Mouse (Mus musculus) layer of hippocampus, adult 11-12 months (tissue): ENCODE results near the gene Cblb.

Experiments
- DNase-seq: peaks from one replicate; pipeline ENCODE4 v3.0.0; 2022; ENCODE audit warnings: low spot score

Cblb gene

DNA sequence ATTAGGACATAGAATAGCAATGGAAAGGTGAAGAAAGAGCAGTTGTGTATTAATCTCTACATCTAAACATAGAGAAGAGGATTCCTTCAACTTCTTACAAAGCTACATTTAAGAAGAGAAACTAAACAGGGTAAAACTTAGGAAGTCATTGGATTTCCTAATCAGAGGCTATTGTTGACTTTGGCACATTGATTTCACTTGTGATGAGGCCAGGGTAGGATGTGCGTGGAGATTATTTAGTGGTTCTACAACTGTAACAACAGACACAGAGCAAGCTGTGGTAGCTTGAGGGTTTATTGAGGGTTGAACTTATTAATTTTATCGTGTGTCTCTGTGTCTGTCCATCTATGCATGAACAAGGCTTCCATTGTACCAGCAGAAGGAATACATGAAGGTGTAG, 7.8 kb downstream of the Cblb start:
- no peak for DNase-seq

DNA sequence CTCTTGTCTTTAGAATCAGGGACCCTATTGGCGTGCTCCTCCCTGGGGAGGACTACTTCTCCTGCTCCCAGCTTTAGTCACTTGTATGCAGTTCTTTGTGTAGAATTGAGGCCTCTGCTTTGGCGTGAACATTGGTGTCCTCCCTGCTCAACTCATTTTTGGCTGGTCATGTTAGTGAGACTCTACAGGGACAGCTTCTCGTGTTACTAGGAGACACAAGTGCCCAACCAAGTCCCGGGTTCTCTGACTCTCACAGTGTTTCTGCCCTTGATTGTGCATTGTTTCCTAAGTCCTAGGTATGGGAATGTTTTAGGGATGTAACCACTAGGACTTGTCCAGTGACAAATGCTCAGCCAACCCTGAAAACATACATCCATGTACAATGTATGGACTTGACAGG, 9.9 kb downstream of the Cblb start:
- DNase-seq: no peak

DNA sequence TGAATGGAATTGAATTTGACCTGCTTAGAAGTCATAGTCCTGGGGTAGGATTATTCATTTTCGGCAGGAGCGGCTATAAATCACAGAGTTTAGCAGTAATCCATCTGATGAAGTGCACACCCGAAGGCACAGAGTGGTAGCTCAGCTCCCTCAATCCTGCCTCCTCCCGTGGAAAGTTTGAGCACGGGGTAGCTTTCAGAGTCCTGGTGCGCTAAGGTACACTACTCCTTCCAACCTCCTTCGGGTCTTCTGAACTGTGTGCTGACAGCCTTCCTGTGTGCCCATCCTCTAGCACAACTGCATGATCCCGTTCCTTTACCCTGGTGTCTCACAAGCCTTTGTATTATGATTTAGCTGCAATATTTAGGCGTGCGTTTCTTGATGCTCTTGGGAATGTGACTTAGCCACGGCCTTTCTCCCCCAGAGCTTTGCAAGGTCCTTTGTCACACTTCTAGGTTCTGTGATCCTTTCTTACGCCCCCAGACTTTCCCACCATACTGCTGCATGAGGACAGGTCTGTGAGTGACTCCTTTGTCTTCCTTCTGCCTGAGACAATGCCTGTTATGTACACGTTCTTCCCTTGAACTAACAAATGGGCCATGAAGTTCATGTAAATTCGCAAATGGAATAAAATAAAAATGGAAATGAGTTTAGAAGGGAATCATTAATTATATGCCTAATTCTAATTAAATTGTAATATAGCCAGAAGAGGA, 11.8 kb downstream of the Cblb start:
- no peak for DNase-seq

DNA sequence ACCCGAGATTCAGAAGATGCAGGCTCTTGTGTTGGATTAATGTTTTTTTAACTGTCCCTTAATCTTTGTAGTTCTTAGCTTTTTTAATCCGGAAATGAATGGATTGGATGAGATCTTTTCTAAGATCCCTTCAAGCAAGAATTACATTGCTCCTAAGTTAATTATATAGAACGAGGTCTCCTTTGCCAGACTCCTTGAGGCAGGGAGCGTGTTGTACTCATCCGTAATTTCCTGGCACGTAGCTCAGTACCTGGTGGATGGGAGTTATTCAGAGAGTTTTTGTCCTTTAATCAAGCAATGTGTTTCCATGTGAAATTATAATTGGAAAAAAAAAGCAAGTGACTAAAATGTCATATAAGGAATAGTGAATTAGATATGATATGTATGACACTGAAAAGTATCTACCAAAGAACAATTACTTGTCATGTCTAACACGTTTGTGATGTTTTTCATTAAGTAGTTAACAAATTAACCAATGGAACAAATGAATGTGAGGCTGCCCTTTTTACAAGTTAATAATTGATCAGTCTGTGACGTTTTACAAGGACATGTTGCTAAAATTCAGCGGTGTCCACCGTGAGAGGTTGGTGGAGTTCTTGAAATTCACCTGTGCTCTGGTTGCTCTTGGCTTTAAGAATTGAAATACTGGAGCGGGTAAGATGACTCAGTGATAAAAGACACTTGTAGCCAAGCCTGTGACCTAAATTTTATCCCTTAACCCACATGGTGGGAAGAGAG, 12.5 kb downstream of the Cblb start:
- no peak for DNase-seq

DNA sequence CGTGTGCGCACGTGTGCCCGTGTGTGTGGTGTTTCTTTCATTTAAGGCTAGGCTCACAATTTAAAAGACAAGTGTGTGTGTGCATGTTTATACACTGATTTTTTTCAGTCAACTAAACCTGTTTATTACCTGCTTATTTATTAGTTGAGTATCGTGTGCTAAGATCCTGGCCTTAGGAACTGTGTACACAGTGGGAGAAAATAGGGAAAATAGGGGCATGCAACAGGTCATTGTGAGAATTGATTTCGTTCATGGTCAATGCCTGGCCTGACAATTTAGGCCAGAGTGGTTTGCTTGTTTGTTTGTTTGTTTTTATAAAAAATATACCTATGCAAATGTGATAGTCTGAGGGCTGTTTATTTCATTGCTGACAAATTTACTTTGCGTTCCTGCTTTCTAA, 13.5 kb downstream of the Cblb start:
- DNase-seq: no peak

DNA sequence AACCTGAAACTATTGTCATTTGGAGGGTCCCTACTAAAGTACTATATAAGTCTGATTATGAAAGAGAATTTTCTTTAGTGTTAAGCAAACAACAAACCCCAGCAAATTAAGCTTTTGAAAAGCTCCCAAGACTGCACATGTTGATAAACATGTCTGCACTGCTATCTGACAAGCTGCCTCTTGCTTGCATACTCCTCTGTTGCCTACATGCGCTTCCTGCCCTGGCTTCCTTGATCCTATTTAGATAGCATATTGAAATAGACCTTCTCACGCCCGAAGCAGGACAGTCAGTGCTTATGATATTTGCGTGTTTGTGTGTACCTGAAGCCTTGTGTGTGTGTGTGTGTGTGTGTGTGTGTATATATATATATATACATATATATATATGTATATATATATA, 14.0 kb downstream of the Cblb start:
- DNase-seq: no peak

DNA sequence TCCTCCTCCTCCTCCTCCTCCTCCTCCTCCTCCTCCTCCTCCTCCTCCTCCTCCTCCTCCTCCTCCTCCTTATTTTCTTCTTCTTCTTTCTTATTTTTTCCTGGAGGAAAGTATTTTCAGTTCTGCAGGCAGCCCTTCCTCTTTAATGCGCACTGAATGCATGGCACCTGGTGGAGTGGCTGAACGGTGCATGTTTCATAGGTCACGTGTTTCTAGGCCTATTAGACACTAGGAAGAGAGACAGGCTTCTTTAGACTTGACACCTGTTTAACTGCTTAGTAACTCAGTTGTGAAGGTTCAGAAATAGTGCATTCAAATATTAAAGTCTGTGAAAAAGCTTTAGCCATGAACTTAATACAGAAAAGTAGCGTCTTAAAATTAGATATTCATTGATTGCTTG, 15.4 kb downstream of the Cblb start:
- DNase-seq: no peak

DNA sequence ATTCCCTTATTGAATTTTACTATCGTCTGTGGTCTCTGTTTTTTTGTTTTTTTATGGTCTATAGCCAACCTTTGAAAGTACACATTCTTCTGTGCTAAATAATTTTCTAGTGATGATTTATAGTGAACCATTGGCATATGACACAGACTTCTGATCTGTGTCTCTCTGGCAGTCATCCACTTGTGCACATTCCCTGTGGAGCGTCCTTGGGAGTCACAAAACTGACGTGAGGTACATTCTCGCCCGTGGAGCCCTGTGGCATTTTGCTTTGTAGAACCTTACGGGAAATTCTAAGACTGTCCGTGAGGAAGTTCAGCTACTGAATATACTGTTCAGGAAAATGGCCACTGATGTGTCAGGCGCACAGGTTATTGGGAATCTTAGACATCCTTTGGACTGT, 20.1 kb downstream of the Cblb start:
- no peak for DNase-seq

DNA sequence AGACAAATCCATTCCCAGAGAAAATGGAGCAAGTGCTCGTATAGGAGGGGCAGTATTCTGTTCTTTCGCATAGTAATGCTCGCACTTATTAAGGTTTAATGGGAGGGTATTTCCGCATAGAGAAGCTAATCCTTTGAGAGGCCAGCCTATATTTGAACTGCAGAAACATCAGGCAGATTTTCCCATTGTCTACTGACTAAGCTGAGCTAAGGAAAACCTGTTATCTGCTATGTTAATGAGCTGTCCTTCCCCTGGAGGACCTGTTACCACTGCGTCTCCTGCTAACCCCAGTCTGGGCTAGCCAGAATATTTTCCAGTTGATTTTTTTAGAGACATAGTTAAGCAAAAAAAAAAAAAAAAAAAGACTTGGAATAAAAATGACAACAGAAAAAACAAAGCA, 21.7 kb downstream of the Cblb start:
- DNase-seq: no peak

DNA sequence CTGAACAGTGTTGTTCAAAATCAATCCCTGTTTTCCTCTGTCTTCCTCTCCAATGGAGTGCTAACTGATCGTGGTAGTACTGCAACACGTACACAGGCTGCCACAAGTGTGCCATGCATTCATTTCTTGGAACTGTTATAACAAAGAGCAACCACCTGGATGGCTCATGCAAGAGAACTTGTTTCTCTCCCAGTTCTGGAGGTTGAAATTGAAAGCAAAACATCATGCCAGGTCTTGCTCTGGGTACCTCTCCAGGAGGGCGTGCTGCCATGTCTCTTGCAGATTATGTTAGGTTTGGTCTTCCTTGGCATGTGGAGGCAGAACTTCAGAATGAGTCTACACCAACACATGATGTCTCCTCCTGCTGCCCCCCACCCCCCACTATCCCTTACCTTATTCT, 24.2 kb downstream of the Cblb start:
- DNase-seq: no peak

DNA sequence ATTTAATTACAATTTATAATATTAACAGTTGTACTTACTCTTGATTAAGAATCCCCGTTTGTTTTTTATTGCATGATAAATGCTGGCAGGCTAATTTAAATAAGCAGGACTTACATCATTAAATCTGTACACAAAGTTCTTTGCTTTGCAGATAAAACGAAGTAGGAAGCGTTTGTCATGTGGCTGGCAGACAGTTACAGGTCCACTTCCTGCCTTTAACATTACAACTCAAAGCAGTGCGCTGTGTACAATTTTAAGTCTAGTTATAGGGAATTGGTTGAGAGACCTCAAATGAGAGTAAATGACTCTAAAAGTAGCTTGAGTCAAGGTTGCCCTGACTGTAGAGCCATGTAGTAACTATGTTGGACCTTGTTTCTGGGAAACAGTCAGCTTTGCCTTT, 25.1 kb downstream of the Cblb start:
- no peak for DNase-seq

DNA sequence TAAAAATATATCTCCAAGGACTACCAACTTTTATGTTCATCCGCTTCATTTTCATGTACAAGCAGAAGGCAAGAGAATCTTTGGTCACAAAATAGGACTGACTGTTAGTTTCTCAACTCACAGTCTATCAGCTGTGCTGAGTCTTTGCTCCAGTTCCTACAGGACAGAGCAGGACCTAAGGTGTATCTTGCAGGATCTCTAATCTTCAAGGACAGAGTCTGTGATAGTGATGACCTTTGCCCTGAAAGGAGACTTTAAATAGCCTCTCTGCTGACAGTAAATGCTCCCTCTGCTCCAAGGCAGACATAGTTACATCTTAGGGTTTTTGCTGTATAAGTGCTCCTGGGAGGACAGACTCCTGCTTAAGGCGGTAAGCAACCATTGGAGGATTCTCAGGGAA, 26.3 kb downstream of the Cblb start:
- no peak for DNase-seq

DNA sequence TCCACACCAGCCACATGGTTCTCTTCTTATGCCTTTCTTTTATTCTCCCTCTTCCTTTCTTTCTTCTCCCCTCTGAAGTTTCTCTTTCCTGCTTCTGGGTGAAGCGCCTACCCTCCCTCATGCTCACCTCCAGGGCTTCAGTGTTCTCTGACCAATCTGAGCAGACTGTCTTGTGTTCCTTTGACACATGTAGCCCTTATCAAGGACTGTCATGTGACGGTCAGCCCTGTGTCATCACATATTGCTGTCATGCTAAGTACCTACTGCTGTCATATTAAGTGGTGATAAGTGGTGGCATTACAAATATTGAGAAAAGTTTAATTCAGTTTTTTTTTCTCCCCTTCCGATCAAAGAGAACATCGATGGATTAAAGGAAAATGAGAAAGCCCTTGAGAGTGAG, 28.5 kb downstream of the Cblb start:
- DNase-seq: no peak

DNA sequence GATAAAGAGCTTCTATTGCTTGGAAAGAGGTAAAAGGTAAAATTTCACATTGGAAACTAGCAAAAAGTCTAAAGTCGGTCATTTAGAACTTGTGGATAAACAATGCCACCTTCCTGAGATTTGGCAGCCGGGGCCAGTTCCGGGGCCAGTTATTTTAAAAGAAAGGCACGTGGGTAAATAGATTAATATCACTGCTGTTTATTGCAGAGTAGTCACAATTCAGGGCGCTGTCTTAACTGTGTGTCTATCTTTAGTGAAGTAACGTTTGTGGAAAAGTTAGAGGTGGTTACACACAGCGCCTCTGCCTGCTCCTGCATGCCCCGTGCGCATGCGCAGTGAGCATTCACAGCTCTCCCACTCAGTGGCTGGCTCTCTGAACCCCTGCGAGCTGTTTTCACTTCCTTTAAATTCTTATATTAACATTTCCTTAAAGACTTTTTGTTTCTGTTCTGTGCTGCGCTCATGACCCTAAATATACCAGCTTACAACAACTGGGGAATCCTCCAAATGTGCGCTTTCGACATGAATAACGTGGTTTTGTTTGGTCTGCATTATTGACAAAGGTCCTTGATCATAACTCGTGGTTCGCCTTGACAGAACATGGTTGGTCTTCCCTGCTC, 29.2 kb downstream of the Cblb start:
- DNase-seq: peak; percentile 63

DNA sequence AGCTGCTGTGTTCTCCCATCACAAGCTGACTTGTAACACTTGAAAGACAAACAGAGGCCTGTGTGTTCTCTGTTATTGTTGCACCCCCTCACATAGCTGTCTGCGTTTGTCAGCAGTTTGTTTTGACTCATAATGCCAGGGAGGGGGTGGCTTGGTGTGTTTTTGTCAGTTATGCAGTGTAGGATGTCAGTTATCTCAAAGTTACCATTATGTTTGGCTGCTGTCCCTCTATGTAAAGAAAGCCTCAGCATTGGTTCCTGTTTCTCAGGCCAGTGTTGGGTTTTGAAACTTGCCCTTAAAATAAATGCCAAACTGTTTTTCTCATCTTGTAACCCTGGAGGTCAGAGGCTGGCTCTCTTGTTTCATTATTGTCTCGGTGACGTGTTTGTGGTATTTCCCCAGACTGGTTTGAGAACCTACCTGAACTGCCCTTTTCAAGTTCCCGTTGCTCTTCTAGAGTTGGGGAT, 30.0 kb downstream of the Cblb start:
- peak; percentile 48 for DNase-seq

DNA sequence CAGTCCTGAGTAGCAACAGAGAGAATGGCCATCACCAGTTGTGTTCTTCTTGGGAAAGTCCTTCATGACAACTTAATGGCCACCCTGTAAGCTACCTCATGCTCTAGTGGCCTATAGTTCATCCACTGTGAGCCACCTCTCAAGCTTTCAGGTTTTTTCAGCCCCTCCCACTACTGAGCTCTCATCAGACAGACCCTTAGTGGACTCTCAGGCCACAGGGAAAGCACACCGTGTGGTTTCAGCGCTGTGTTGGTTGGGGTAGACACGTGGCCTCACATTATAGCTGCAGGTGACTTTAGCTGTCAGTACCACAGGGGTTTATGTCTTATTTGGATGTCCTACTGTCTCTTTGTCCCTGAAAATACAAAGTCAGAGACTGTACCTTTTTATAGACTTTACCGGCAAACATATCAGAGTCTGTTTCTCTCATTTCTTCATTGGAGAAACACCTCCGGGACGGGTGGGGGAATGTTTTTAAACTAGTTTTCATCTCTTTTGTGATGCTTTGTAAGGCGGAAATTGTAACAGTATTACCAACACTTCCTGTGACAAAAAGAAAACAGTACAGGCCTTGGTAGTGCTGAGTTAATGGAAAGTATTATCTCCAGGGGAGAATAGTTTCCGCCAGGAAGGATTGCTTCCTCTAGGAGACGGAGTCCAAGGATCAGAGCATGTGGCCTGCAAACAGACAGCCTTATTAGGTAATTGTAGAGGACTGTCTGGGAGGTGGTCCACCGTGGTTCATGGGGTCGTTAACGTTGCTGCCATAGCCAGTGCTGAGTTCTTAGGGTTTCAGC, 33.5 kb downstream of the Cblb start:
- no peak for DNase-seq

DNA sequence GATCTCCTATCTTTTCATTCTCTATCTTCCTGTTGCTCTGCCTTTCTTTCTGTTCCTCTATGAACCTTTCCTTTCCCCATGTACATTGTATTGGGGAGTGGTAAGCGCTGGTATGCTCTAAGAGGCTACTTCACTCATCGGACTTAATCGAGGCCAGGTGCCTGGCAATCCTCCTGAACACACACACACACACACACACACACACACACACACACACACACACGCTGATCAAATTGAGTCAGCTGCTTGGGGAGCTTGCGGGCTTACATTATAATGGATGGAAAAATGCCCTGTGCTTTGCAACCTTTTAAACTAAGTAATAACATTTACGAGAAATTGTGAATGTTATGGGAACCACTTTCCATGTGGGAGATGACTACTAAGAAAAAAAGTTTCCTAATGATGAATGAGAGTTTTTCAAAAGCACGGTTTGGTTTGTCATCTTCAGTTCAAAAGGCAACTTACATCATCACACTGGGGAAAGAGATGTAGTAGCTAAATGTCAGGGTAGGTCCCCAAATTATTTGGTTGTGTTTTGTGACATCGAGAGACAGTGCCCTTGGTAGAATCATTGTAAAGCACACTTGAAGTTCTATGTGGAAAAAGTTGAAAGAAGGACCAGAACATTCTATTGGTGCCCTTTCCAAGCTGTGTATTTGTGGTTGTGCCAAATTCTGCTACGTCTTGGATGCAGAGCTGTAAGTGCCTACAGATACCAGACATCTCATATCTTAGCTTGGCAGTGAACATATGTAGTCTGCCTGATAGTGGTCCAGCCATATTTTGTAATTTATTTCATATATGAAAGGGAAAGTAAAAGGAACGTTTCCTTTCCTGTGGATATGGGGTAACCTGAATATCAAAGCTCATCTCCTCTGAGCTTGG, 36.8 kb downstream of the Cblb start:
- no peak for DNase-seq

DNA sequence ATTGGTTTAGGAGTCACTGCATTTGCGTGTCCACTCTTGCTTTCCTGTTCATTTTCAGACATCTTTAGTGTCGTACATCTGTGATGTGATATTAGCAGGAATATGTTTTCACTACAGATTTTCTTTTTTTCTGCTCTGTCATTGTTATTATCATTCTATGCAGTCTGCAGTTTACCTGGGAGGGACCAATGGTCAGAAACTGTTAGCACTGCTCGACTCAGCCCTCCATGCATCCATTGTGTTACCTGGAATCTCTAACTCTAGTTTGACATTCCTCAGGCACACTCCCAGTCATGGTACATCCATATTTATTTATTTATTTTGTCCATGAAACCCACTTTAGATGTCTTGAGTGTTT, 37.5 kb downstream of the Cblb start:
- DNase-seq: no peak

DNA sequence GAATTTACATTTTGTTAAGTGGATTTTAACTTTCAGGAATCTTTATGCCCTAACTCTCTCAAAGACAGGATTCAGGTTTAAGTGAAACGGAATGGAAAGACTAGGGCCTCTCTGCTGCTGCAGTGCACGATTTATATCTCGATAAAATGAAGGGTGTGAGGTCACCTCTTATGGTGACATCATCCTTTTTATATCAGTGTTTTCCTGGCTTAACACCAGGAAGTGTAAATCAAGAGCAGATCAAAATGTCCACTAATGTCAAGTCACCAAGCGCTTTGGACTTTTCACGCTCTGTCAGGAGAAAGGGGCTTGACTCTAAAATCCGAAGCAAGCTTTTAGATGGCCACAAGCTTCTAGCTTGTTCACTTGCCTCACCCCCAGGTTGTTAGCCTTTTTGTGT, 38.6 kb downstream of the Cblb start:
- DNase-seq: no peak

DNA sequence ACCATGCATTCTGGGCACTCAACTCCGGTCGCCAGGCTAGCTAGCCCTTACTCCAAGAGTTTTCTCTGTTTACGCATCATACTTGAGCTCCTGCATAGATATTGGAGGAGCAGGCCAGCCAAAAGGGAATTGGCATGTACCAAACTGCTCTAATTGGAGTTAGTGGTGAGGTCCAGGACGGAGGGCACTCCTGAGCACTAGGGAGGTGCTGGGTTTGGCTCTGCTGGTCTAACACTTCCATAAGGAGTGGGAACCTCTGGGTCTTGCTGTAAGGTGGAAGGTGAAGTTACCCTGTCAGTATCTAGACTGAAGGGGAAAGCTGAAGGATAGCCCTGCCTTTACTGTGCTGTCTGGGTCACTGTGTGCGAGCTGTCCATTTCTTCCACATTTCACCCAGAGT, 39.1 kb downstream of the Cblb start:
- no peak for DNase-seq

DNA sequence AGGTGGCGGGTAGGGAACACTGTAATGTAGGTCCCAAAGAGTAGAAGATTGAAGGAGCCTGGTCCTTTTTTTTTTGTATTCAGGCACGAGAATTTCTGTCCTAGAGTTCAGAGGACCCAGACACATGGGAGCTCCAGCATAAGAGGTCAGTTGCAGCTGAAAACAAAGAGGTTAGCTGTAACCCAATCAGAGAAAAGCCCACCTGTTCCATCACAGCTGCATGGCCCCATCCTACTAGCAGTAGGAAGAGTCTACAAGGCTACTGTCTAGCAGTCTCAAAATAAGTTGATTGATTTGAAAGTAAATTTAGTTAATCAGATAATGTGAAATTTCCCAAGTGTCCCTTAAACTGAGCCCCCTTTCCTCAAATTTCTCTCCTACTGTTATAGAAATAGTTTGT, 40.3 kb downstream of the Cblb start:
- DNase-seq: no peak

DNA sequence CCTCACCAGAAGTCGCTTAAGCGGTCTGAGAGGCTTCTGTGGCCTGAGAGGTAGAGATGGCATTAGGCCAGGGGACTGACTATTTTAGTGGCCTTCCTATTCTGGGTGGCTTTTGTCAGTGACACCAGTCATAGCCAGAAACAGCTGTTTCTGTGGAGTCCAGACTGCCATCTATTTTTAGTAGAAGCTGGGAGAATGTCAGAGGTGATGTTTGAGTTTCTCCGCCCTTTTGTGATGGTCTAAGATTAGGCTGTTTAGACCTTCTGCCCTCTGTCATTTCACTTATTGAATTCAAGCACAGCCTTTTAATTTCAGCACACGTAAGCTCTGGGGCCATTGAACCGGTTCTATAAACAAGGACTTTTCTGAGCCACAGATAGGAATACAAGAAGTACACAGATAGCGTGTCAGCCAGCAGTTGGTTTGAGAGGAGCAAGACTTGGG, 40.8 kb downstream of the Cblb start:
- DNase-seq: no peak
